Mouse (Mus musculus) ES-E14 (cell line): ENCODE data around the gene Vangl1. TPM values are rescaled to one million over a fixed set of nuclear protein-coding genes. Genes with fewer than 3 reads are reported as not detected.
A peak's percentile ranks its signal among the peaks of the same experiment; 100 is the strongest.

Experiments
- DNase-seq: peaks from one replicate; pipeline ENCODE4 v3.0.0-alpha.2; 2013; ENCODE audit warnings: low read depth, low spot score
- H3K27ac ChIP-seq: 2 replicates; pipeline ENCODE4 v1.5.1; 2012; ENCODE audit warnings: low read depth, mild to moderate bottlenecking, low read length, moderate library complexity, mixed read lengths; ENCODE audit not compliant: poor library complexity, insufficient read depth, severe bottlenecking
- H3K36me3 ChIP-seq: 2 replicates; pipeline ENCODE4 v1.6.1; 2012; ENCODE audit warnings: mild to moderate bottlenecking, low read length, moderate library complexity, mixed read lengths; ENCODE audit not compliant: control insufficient read depth, poor library complexity, insufficient read depth, severe bottlenecking
- H3K4me1 ChIP-seq, 2 experiments: fragments of 150-350 bp in 1 of 2; sonication (generic) in 1 of 2; 2 replicates each; pipeline ENCODE4 v1.6.1; 2012; ENCODE audit warnings: low read length in 2 of 2, mild to moderate bottlenecking in 1 of 2, mixed read lengths in 1 of 2; ENCODE audit not compliant: control insufficient read depth in 2 of 2, insufficient read depth in 2 of 2, poor library complexity in 1 of 2
- H3K4me3 ChIP-seq, 2 experiments: fragments of 150-350 bp in 1 of 2; sonication (generic) in 1 of 2; 2 replicates each; pipeline ENCODE4 v1.5.1; 2012; ENCODE audit warnings: low read length in 2 of 2, low read depth in 1 of 2, mild to moderate bottlenecking in 1 of 2, mixed read lengths in 1 of 2; ENCODE audit not compliant: insufficient read depth in 1 of 2, poor library complexity in 1 of 2, severe bottlenecking in 1 of 2
- H3K9ac ChIP-seq: 2 replicates; pipeline ENCODE4 v1.6.1; 2012; ENCODE audit warnings: low read depth, mild to moderate bottlenecking, low read length, mixed read lengths; ENCODE audit not compliant: poor library complexity, insufficient read depth, severe bottlenecking
- H3K9me3 ChIP-seq: fragments of 150-350 bp; sonication (generic); 2 replicates; pipeline ENCODE4 v1.6.1; 2012; ENCODE audit warnings: low read depth, mild to moderate bottlenecking, low read length; ENCODE audit not compliant: control insufficient read depth, insufficient read depth
- CHD2 ChIP-seq: IDR thresholded peaks from 2 replicates; pipeline ENCODE4 v1.6.1; 2014; ENCODE audit warnings: mild to moderate bottlenecking, low read depth, low read length, inconsistent platforms
- HCFC1 ChIP-seq: IDR thresholded peaks from 2 replicates; pipeline ENCODE4 v1.6.1; 2012; ENCODE audit warnings: low read length, inconsistent platforms, borderline replicate concordance; ENCODE audit not compliant: insufficient read depth
- MAFK ChIP-seq: IDR thresholded peaks from 2 replicates; pipeline ENCODE4 v1.6.1; 2014; ENCODE audit warnings: mild to moderate bottlenecking, low read depth, low read length, inconsistent platforms; ENCODE audit not compliant: insufficient read depth
- ZC3H11A ChIP-seq: IDR thresholded peaks from 2 replicates; pipeline ENCODE4 v1.6.1; 2012; ENCODE audit warnings: low read depth, mild to moderate bottlenecking, inconsistent platforms, low read length, borderline replicate concordance
- ZNF384 ChIP-seq: IDR thresholded peaks from 2 replicates; pipeline ENCODE4 v1.6.1; 2012; ENCODE audit warnings: low read depth, low read length, inconsistent platforms
- in situ Hi-C, 2 experiments: fragments of 600-800 bp; cut with MboI; formaldehyde crosslinking; loops; one replicate each; pipeline ENCODE4 v1.15.1; 2025; ENCODE audit warnings: low sequenced_read_pairs in 2 of 2, inconsistent platforms in 1 of 2; ENCODE audit not compliant: unreplicated experiment in 2 of 2
- total RNA-seq: library from RNA; depleted of rRNA; stranded (reverse); fragments of 300-350 nt; gene quantifications from 2 replicates; pipeline ENCODE4 v1.2.3, GENCODE M21; 2012

The Vangl1 gene
- total RNA-seq, 1 experiment, result 119 TPM

- in situ Hi-C loops, result no loop called here
- TF ChIP-seq CHD2 (no peak), ZC3H11A (no peak), ZNF384 (no peak), MAFK (no peak), HCFC1 (no peak)
- Histone ChIP-seq H3K9me3 (no peaks in the 10 kb centered on the region), H3K9ac (no peak overlapping the region), H3K4me1 (peaks cover under 1 to 7% of the 10 kb centered on the region in 2 experiments; a peak in 3 of 4 replicates), H3K27ac (peak overlapping the region; percentile 89), H3K36me3 (peaks cover 40% of the 10 kb centered on the region), H3K4me3 (no peak overlapping the region)
- no peak for DNase-seq
These were observed 14.5 kb downstream of the Vangl1 start for GRCm38 (mm10) chr3:102190015-102190414.

DNA sequence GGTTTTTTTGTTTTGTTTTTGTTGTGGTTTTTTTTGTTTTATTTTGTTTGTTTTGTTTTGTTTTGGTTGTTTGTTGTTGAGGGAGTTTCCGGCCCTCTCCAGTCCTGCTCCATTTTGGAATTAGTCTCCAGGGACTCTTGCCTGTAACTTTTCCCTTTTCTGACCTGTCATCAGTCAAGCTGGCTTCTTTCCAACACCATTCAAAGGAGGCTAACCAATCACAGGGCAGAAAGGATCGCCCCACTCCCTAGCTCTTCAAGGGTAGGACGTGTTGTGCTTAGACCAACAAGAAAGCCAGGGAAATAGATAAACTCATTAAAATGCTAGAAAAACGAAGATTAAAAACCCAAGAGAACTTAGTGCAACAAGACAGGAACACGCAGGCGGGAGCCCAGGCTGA lies 15.5 kb downstream of the Vangl1 start:
- TF ChIP-seq CHD2 (no peak), ZC3H11A (no peak), ZNF384 (no peak), MAFK (no peak), HCFC1 (no peak)
- peaks cover 37% of the 10 kb centered on the region for H3K36me3 ChIP-seq
- peak overlapping the region; percentile 66; the same call in 1 of the 2 replicates for H3K27ac ChIP-seq
- H3K4me3 ChIP-seq, result no peak overlapping the region
- in situ Hi-C loops, result no loop called here
- no peak for DNase-seq
- no peak overlapping the region for H3K9ac ChIP-seq
- peaks cover 4 to 10% of the 10 kb centered on the region in 2 experiments; a peak in 2 of 4 replicates for H3K4me1 ChIP-seq
- H3K9me3 ChIP-seq, result no peaks in the 10 kb centered on the region

DNA sequence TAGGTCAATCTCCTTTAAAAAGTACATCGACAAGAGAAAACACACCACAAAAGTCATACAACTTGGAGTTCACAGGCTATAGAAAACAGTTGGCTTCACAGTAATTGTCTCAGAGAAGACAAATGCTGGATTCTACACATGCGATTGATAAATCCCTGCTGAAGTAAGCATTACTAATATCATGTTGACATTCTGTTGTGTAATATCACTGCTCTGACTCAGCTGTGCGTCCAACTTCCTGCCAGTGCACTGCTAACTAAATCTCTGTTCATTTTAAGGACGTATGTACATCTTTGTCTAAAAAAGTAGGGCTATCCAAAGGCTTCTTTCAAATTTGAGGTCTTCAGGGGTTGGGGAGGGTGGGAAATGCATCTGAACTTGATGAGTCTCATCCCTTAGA lies 17.1 kb downstream of the Vangl1 start:
- peaks cover 4 to 13% of the 10 kb centered on the region in 2 experiments; a peak in 3 of 4 replicates for H3K4me1 ChIP-seq
- no peak overlapping the region for H3K9ac ChIP-seq
- no peak for DNase-seq
- no peak overlapping the region for H3K4me3 ChIP-seq
- H3K36me3 ChIP-seq, result peaks cover 28% of the 10 kb centered on the region
- in situ Hi-C loops, result no loop called here
- no peaks in the 10 kb centered on the region for H3K9me3 ChIP-seq
- H3K27ac ChIP-seq, result no peak overlapping the region
- TF ChIP-seq ZNF384, result no peak
- TF ChIP-seq CHD2, result no peak
- no peak for TF ChIP-seq HCFC1
- no peak for TF ChIP-seq ZC3H11A
- no peak for TF ChIP-seq MAFK

DNA sequence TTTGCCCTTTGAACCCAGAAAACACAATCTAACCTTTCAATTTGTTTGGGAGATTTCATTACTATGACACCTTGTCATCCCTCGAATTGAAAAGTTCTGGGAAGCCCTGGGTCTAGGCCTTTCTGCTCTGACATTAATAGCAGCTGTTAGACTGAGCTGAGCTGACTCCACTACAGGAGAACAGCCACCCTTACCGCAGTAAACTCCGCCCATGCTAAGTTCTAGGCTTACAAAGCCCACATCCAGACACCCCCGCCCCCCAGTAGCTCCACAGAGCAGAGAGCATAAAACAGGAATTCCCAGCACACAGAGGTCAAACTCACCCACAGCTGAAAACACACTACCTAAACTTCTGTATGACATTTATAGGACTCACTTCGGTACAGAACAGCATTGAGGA lies 19.8 kb downstream of the Vangl1 start:
- TF ChIP-seq CHD2 (no peak), HCFC1 (no peak), ZC3H11A (no peak), ZNF384 (no peak), MAFK (no peak)
- no peak for DNase-seq
- no peak overlapping the region for H3K27ac ChIP-seq
- no peak overlapping the region for H3K9ac ChIP-seq
- in situ Hi-C loops, result no loop called here
- peaks cover 4 to 10% of the 10 kb centered on the region in 2 experiments; a peak in 3 of 4 replicates for H3K4me1 ChIP-seq
- H3K4me3 ChIP-seq, result no peak overlapping the region
- H3K9me3 ChIP-seq, result no peaks in the 10 kb centered on the region
- peaks cover 25% of the 10 kb centered on the region; the same call in 1 of the 2 replicates for H3K36me3 ChIP-seq

DNA sequence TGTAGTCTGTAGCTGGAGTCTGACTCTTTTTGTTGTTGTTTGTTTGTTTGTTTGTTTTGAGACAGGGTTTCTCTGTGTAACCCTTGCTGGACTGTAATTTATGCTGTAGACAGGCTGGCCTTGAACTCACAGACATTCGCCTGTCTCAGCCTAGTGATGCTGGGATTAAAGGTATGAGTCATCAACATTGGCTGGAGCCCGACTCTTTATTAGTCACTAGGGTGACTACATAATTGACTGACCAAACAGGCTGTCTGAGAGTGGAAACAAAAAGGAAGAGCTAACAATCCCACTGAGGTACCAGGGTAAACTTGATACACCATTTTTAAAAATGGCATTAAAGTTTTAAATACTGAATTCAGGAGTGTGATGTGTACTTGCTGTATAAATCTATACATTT lies 21.9 kb downstream of the Vangl1 start:
- H3K9ac ChIP-seq, result no peak overlapping the region
- TF ChIP-seq MAFK (no peak), CHD2 (no peak), HCFC1 (no peak), ZC3H11A (no peak), ZNF384 (no peak)
- peaks cover 4 to 9% of the 10 kb centered on the region in 2 experiments; a peak in 3 of 4 replicates for H3K4me1 ChIP-seq
- H3K4me3 ChIP-seq, result no peak overlapping the region
- in situ Hi-C loops, result no loop called here
- H3K9me3 ChIP-seq, result no peaks in the 10 kb centered on the region
- DNase-seq, result no peak
- no peak overlapping the region for H3K27ac ChIP-seq
- H3K36me3 ChIP-seq, result peaks cover 17% of the 10 kb centered on the region; the same call in 1 of the 2 replicates
